Mouse (Mus musculus) forebrain, postnatal 0 days (tissue): ENCODE measurements around the gene Gbp7. TPM values are rescaled to one million over a fixed set of nuclear protein-coding genes. Genes with fewer than 3 reads are reported as not detected.

ENCODE experiments used
- ATAC-seq: fragments of 200-750 bp; cut with Nextera tagmentation; 2 replicates; pipeline ENCODE4 v1.8.0; 2017; ENCODE audit warnings: mild to moderate bottlenecking, moderate library complexity
- DNase-seq: peaks from one replicate; pipeline ENCODE4 v3.0.0-alpha.2; 2015
- H3K27ac ChIP-seq: fragments of 300-500 bp; sonication (generic); 2 replicates; pipeline ENCODE4 v1.5.1; 2014; ENCODE audit warnings: low read depth, mild to moderate bottlenecking, antibody characterized with exemption, low read length, moderate library complexity, mixed read lengths
- H3K27me3 ChIP-seq: fragments of 300-500 bp; sonication (generic); 2 replicates; pipeline ENCODE4 v1.6.1; 2014; ENCODE audit warnings: mild to moderate bottlenecking, low read length, mixed read lengths; ENCODE audit not compliant: insufficient read depth
- H3K36me3 ChIP-seq: fragments of 300-500 bp; sonication (generic); 2 replicates; pipeline ENCODE4 v1.6.1; 2014; ENCODE audit warnings: mild to moderate bottlenecking, moderate library complexity; ENCODE audit not compliant: insufficient read depth
- H3K4me1 ChIP-seq: fragments of 300-500 bp; sonication (generic); 2 replicates; pipeline ENCODE4 v1.6.1; 2014; ENCODE audit warnings: antibody characterized with exemption; ENCODE audit not compliant: insufficient read depth
- H3K4me2 ChIP-seq: fragments of 300-500 bp; sonication (generic); 2 replicates; pipeline ENCODE4 v1.6.1; 2014; ENCODE audit warnings: low read depth, mild to moderate bottlenecking, moderate library complexity
- H3K4me3 ChIP-seq: fragments of 300-500 bp; sonication (generic); 2 replicates; pipeline ENCODE4 v1.5.1; 2014; ENCODE audit warnings: low read depth, low read length, mixed read lengths
- H3K9ac ChIP-seq: fragments of 300-500 bp; sonication (generic); 2 replicates; pipeline ENCODE4 v1.6.1; 2014; ENCODE audit warnings: mild to moderate bottlenecking
- H3K9me3 ChIP-seq: fragments of 300-500 bp; sonication (generic); 2 replicates; pipeline ENCODE4 v1.6.1; 2016; ENCODE audit warnings: low read length
- CTCF ChIP-seq: sonication (generic); IDR thresholded peaks from 2 replicates; pipeline ENCODE4 v1.5.1; 2016; ENCODE audit warnings: antibody characterized with exemption, control low read depth, low read depth
- WGBS: fragments of 180-500 bp; shearing (Covaris S2); extraction: QIAGEN DNeasy Blood & Tissue Kit; methylation state at CpG from one replicate; pipeline ENCODE4 v1.1.7; 2014; 5-methylcytosine and 5-hydroxymethylcytosine counted together
- polyA plus RNA-seq: library from polyadenylated mRNA; unstranded; fragments of >200 nt; fragmentation: Nextera tagmentation; extraction: Ambion mirVana; gene quantifications from 2 replicates; pipeline ENCODE4 v1.2.1, GENCODE M21; 2015
- total RNA-seq: library from RNA; depleted of rRNA; stranded (reverse); fragments of >200 nt; gene quantifications from 2 replicates; pipeline ENCODE4 v1.2.3, GENCODE M21; 2014

Gbp7 gene
- total and polyA plus RNA-seq, 2 experiments from 2014 or later = 2.5 to 3.0 TPM

GRCm38 (mm10) chr3:142546690-142547089 is 16.5 kb downstream of the Gbp7 start:
- Histone ChIP-seq H3K9me3 (no peaks in the 10 kb centered on the region), H3K27me3 (no peaks in the 10 kb centered on the region), H3K36me3 (no peaks in the 10 kb centered on the region), H3K4me2 (no peak overlapping the region), H3K4me1 (no peaks in the 10 kb centered on the region), H3K9ac (no peak overlapping the region), H3K27ac (no peak overlapping the region), H3K4me3 (no peak overlapping the region)
- WGBS = 51% methylated on average over 3 of the region's 3 CpGs
- ATAC-seq (no peak), DNase-seq (no peak)
- no peak for TF ChIP-seq CTCF

GRCm38 (mm10) chr3:142550052-142550676 is 20.0 kb downstream of the Gbp7 start:
- Histone ChIP-seq H3K27ac (no peak overlapping the region), H3K4me3 (no peak overlapping the region), H3K4me2 (no peak overlapping the region), H3K36me3 (no peaks in the 10 kb centered on the region), H3K4me1 (no peaks in the 10 kb centered on the region), H3K27me3 (no peaks in the 10 kb centered on the region), H3K9me3 (no peaks in the 10 kb centered on the region), H3K9ac (no peak overlapping the region)
- DNase-seq (no peak), ATAC-seq (no peak)
- 94% methylated on average over 3 of the region's 3 CpGs for WGBS
- TF ChIP-seq CTCF = no peak

- Histone ChIP-seq H3K4me2 (no peak overlapping the region), H3K4me1 (no peaks in the 10 kb centered on the region), H3K9ac (no peak overlapping the region), H3K27ac (no peak overlapping the region), H3K9me3 (no peaks in the 10 kb centered on the region), H3K27me3 (no peaks in the 10 kb centered on the region), H3K4me3 (no peak overlapping the region), H3K36me3 (no peaks in the 10 kb centered on the region)
- ATAC-seq (no peak), DNase-seq (no peak)
- WGBS = 84% methylated on average over 1 of the region's 1 CpGs
- TF ChIP-seq CTCF = no peak
Measured at GRCm38 (mm10) chr3:142554601-142555000, 24.5 kb downstream of the Gbp7 start.

- DNase-seq = no peak
- Histone ChIP-seq H3K9ac (no peak overlapping the region), H3K9me3 (no peaks in the 10 kb centered on the region), H3K4me2 (no peak overlapping the region), H3K4me1 (no peaks in the 10 kb centered on the region), H3K36me3 (no peaks in the 10 kb centered on the region), H3K4me3 (no peak overlapping the region), H3K27me3 (no peaks in the 10 kb centered on the region), H3K27ac (no peak overlapping the region)
- no peak for ATAC-seq
- WGBS = 86% methylated on average over 11 of the region's 11 CpGs
- no peak for TF ChIP-seq CTCF
Measured at GRCm38 (mm10) chr3:142555623-142556022, 25.5 kb downstream of the Gbp7 start.

GRCm38 (mm10) chr3:142559632-142560228 is 29.6 kb downstream of the Gbp7 start, which contains the start of gene Gbp3:
Gene Gbp3 (plus strand): TSS chr3:142560026.
- WGBS = 22% methylated on average over 3 of the region's 3 CpGs
- no peak within 1 kb of the TSS for H3K9ac ChIP-seq

GRCm38 (mm10) chr3:142560296-142560948 is 30.3 kb downstream of the Gbp7 start:
- Histone ChIP-seq H3K27me3 (no peaks in the 10 kb centered on the region), H3K4me3 (no peak overlapping the region), H3K4me1 (no peaks in the 10 kb centered on the region), H3K27ac (no peak overlapping the region; the same call in 1 of the 2 replicates), H3K36me3 (no peaks in the 10 kb centered on the region), H3K9me3 (no peaks in the 10 kb centered on the region), H3K9ac (no peak overlapping the region), H3K4me2 (peak overlapping the region; percentile 21; the same call in 1 of the 2 replicates)
- peak; percentile 87 for TF ChIP-seq CTCF
- peak; percentile 77 for DNase-seq
- WGBS = 13% methylated on average over 12 of the region's 12 CpGs
- ATAC-seq = peak; percentile 85

More at GRCm38 (mm10) chr3:142559632-142560228, 29.6 kb downstream of the Gbp7 start, which contains the start of gene Gbp3:
- H3K4me2 ChIP-seq = peak within 1 kb of the TSS; percentile 21; the same call in 1 of the 2 replicates
- DNase-seq = peak; percentile 2
- no peak for TF ChIP-seq CTCF
- H3K27ac ChIP-seq = no peak within 1 kb of the TSS; the same call in 1 of the 2 replicates
- no peaks in the 10 kb centered on the region for H3K9me3 ChIP-seq
- no peaks in the 10 kb centered on the region for H3K27me3 ChIP-seq
- no peak within 1 kb of the TSS for H3K4me3 ChIP-seq
- no peak for ATAC-seq
- no peaks in the 10 kb centered on the region for H3K4me1 ChIP-seq
- H3K36me3 ChIP-seq = no peaks in the 10 kb centered on the region

- no peaks in the 10 kb centered on the region for H3K4me1 ChIP-seq
- no peak for ATAC-seq
- no peaks in the 10 kb centered on the region for H3K9me3 ChIP-seq
- WGBS = 88% methylated on average over 14 of the region's 14 CpGs
- no peak overlapping the region for H3K9ac ChIP-seq
- DNase-seq = no peak
- H3K36me3 ChIP-seq = no peaks in the 10 kb centered on the region
- H3K4me3 ChIP-seq = no peak overlapping the region
- H3K4me2 ChIP-seq = no peak overlapping the region
- no peak overlapping the region for H3K27ac ChIP-seq
- TF ChIP-seq CTCF = no peak
- no peaks in the 10 kb centered on the region for H3K27me3 ChIP-seq
Measured at GRCm38 (mm10) chr3:142561045-142561646, 31.0 kb downstream of the Gbp7 start.
